Mouse (Mus musculus) forebrain, postnatal 0 days (tissue): ENCODE measurements around the gene Pnpla2. TPM values are rescaled to one million over a fixed set of nuclear protein-coding genes. Genes with fewer than 3 reads are reported as not detected.
A peak's percentile ranks its signal among the peaks of the same experiment; 100 is the strongest.

ENCODE experiments used
- ATAC-seq: fragments of 200-750 bp; cut with Nextera tagmentation; 2 replicates; pipeline ENCODE4 v1.8.0; 2017; ENCODE audit warnings: mild to moderate bottlenecking, moderate library complexity
- DNase-seq: peaks from one replicate; pipeline ENCODE4 v3.0.0-alpha.2; 2015
- H3K27ac ChIP-seq: fragments of 300-500 bp; sonication (generic); 2 replicates; pipeline ENCODE4 v1.5.1; 2014; ENCODE audit warnings: low read depth, mild to moderate bottlenecking, antibody characterized with exemption, low read length, moderate library complexity, mixed read lengths
- H3K27me3 ChIP-seq: fragments of 300-500 bp; sonication (generic); 2 replicates; pipeline ENCODE4 v1.6.1; 2014; ENCODE audit warnings: mild to moderate bottlenecking, low read length, mixed read lengths; ENCODE audit not compliant: insufficient read depth
- H3K36me3 ChIP-seq: fragments of 300-500 bp; sonication (generic); 2 replicates; pipeline ENCODE4 v1.6.1; 2014; ENCODE audit warnings: mild to moderate bottlenecking, moderate library complexity; ENCODE audit not compliant: insufficient read depth
- H3K4me1 ChIP-seq: fragments of 300-500 bp; sonication (generic); 2 replicates; pipeline ENCODE4 v1.6.1; 2014; ENCODE audit warnings: antibody characterized with exemption; ENCODE audit not compliant: insufficient read depth
- H3K4me2 ChIP-seq: fragments of 300-500 bp; sonication (generic); 2 replicates; pipeline ENCODE4 v1.6.1; 2014; ENCODE audit warnings: low read depth, mild to moderate bottlenecking, moderate library complexity
- H3K4me3 ChIP-seq: fragments of 300-500 bp; sonication (generic); 2 replicates; pipeline ENCODE4 v1.5.1; 2014; ENCODE audit warnings: low read depth, low read length, mixed read lengths
- H3K9ac ChIP-seq: fragments of 300-500 bp; sonication (generic); 2 replicates; pipeline ENCODE4 v1.6.1; 2014; ENCODE audit warnings: mild to moderate bottlenecking
- H3K9me3 ChIP-seq: fragments of 300-500 bp; sonication (generic); 2 replicates; pipeline ENCODE4 v1.6.1; 2016; ENCODE audit warnings: low read length
- CTCF ChIP-seq: sonication (generic); IDR thresholded peaks from 2 replicates; pipeline ENCODE4 v1.5.1; 2016; ENCODE audit warnings: antibody characterized with exemption, control low read depth, low read depth
- WGBS: fragments of 180-500 bp; shearing (Covaris S2); extraction: QIAGEN DNeasy Blood & Tissue Kit; methylation state at CpG from one replicate; pipeline ENCODE4 v1.1.7; 2014; 5-methylcytosine and 5-hydroxymethylcytosine counted together
- polyA plus RNA-seq: library from polyadenylated mRNA; unstranded; fragments of >200 nt; fragmentation: Nextera tagmentation; extraction: Ambion mirVana; gene quantifications from 2 replicates; pipeline ENCODE4 v1.2.1, GENCODE M21; 2015
- total RNA-seq: library from RNA; depleted of rRNA; stranded (reverse); fragments of >200 nt; gene quantifications from 2 replicates; pipeline ENCODE4 v1.2.3, GENCODE M21; 2014

Gene Pnpla2
- total and polyA plus RNA-seq, 2 experiments from 2014 or later, result 7.7 to 22.4 TPM

- Histone ChIP-seq H3K27me3 (no peaks in the 10 kb centered on the region), H3K9me3 (no peaks in the 10 kb centered on the region), H3K9ac (no peak overlapping the region), H3K4me1 (peaks cover 31% of the 10 kb centered on the region), H3K36me3 (peaks cover 38% of the 10 kb centered on the region), H3K4me2 (no peak overlapping the region), H3K27ac (no peak overlapping the region), H3K4me3 (no peak overlapping the region)
- no peak for DNase-seq
- TF ChIP-seq CTCF, result no peak
- ATAC-seq, result no peak
- 82% methylated on average over 8 of the region's 8 CpGs for WGBS
These were observed 22.8 kb upstream of the Pnpla2 start for GRCm38 (mm10) chr7:141432186-141432611.

GRCm38 (mm10) chr7:141432741-141433516 is 22.1 kb upstream of the Pnpla2 start:
- 73% methylated on average over 6 of the region's 6 CpGs for WGBS
- Histone ChIP-seq H3K9ac (0 out of 2 replicates have a peak overlapping the region, but pooled peaks have one; percentile 66), H3K9me3 (no peaks in the 10 kb centered on the region), H3K36me3 (peaks cover 38% of the 10 kb centered on the region), H3K27me3 (no peaks in the 10 kb centered on the region), H3K27ac (no peak overlapping the region), H3K4me3 (no peak overlapping the region), H3K4me2 (0 out of 2 replicates have a peak overlapping the region, but pooled peaks have one; percentile 87), H3K4me1 (peaks cover 35% of the 10 kb centered on the region)
- no peak for TF ChIP-seq CTCF
- ATAC-seq (no peak), DNase-seq (no peak)

- TF ChIP-seq CTCF, result no peak
- DNase-seq (no peak), ATAC-seq (no peak)
- Histone ChIP-seq H3K9ac (peak overlapping the region; percentile 66), H3K9me3 (no peaks in the 10 kb centered on the region), H3K4me1 (peaks cover 35% of the 10 kb centered on the region), H3K36me3 (peaks cover 38% of the 10 kb centered on the region), H3K4me2 (peak overlapping the region; percentile 87), H3K27ac (peak overlapping the region; percentile 86), H3K4me3 (peak overlapping the region; percentile 53), H3K27me3 (no peaks in the 10 kb centered on the region)
- 74% methylated on average over 15 of the region's 15 CpGs for WGBS
These were observed 21.2 kb upstream of the Pnpla2 start for GRCm38 (mm10) chr7:141433517-141434400.

GRCm38 (mm10) chr7:141434464-141434863 is 20.5 kb upstream of the Pnpla2 start:
- peaks cover 31% of the 10 kb centered on the region for H3K4me1 ChIP-seq
- peak; percentile 83 for DNase-seq
- no peaks in the 10 kb centered on the region for H3K9me3 ChIP-seq
- peaks cover 38% of the 10 kb centered on the region for H3K36me3 ChIP-seq
- peak overlapping the region; percentile 53 for H3K4me3 ChIP-seq
- ATAC-seq, result peak; percentile 19; the same call in 1 of the 2 replicates
- H3K27me3 ChIP-seq, result no peaks in the 10 kb centered on the region
- WGBS, result 8% methylated on average over 8 of the region's 8 CpGs
- H3K9ac ChIP-seq, result peak overlapping the region; percentile 66
- peak overlapping the region; percentile 86 for H3K27ac ChIP-seq
- no peak for TF ChIP-seq CTCF
- peak overlapping the region; percentile 87 for H3K4me2 ChIP-seq

GRCm38 (mm10) chr7:141435129-141435855 is 19.7 kb upstream of the Pnpla2 start:
- Histone ChIP-seq H3K27me3 (no peaks in the 10 kb centered on the region), H3K36me3 (peaks cover 42% of the 10 kb centered on the region), H3K9me3 (no peaks in the 10 kb centered on the region), H3K4me1 (peaks cover 31% of the 10 kb centered on the region), H3K4me3 (peak overlapping the region; percentile 53), H3K27ac (peak overlapping the region; percentile 86), H3K4me2 (peak overlapping the region; percentile 87), H3K9ac (peak overlapping the region; percentile 66)
- 3% methylated on average over 17 of the region's 17 CpGs for WGBS
- TF ChIP-seq CTCF, result no peak
- peak; percentile 73 for DNase-seq
- peak; percentile 32 for ATAC-seq

GRCm38 (mm10) chr7:141435856-141436522 is 19.0 kb upstream of the Pnpla2 start:
- WGBS, result 81% methylated on average over 9 of the region's 9 CpGs
- peak overlapping the region; percentile 93 for H3K4me2 ChIP-seq
- no peaks in the 10 kb centered on the region for H3K9me3 ChIP-seq
- no peaks in the 10 kb centered on the region for H3K27me3 ChIP-seq
- peaks cover 35% of the 10 kb centered on the region for H3K36me3 ChIP-seq
- TF ChIP-seq CTCF, result no peak
- peak overlapping the region; percentile 53; the same call in 1 of the 2 replicates for H3K4me3 ChIP-seq
- no peak overlapping the region for H3K9ac ChIP-seq
- H3K4me1 ChIP-seq, result peaks cover 31% of the 10 kb centered on the region
- ATAC-seq, result no peak
- H3K27ac ChIP-seq, result peak overlapping the region; percentile 86; the same call in 1 of the 2 replicates
- no peak for DNase-seq
